Mouse (Mus musculus) heart, embryonic 14.5 days (tissue): ENCODE measurements around the gene Alox12b. TPM values are rescaled to one million over a fixed set of nuclear protein-coding genes. Genes with fewer than 3 reads are reported as not detected.

ENCODE experiments used
- ATAC-seq: fragments of 200-750 bp; cut with Nextera tagmentation; 2 replicates; pipeline ENCODE4 v1.8.0; 2017; ENCODE audit warnings: low read depth, moderate TSS enrichment; ENCODE audit not compliant: insufficient number of reproducible peaks, insufficient read depth, low FRiP score
- H3K27ac ChIP-seq, 2 experiments: fragments of 200-500 bp in 1 of 2; fragments of 300-500 bp in 1 of 2; sonication (generic) in 1 of 2; replicated peaks in 1 of 2; 2 replicates each; pipeline ENCODE4 v1.5.1; 2012 to 2014; ENCODE audit warnings: low read depth in 2 of 2, low read length in 2 of 2, control low read depth in 1 of 2, mild to moderate bottlenecking in 1 of 2, mixed read lengths in 1 of 2; ENCODE audit not compliant: control insufficient read depth in 1 of 2, insufficient read depth in 1 of 2
- H3K27me3 ChIP-seq: fragments of 300-500 bp; sonication (generic); 2 replicates; pipeline ENCODE4 v1.6.1; 2014; ENCODE audit warnings: mild to moderate bottlenecking, low read length, control low read depth; ENCODE audit not compliant: control insufficient read depth, insufficient read depth
- H3K36me3 ChIP-seq: fragments of 300-500 bp; sonication (generic); 2 replicates; pipeline ENCODE4 v1.6.1; 2014; ENCODE audit warnings: mild to moderate bottlenecking, control low read depth, low read length, mixed read lengths; ENCODE audit not compliant: control insufficient read depth, insufficient read depth
- H3K4me1 ChIP-seq, 2 experiments: fragments of 200-500 bp in 1 of 2; fragments of 300-500 bp in 1 of 2; sonication (generic) in 1 of 2; 2 replicates each; pipeline ENCODE4 v1.6.1; 2012 to 2014; ENCODE audit warnings: low read length in 2 of 2, control low read depth in 1 of 2, mixed read lengths in 1 of 2; ENCODE audit not compliant: control insufficient read depth in 2 of 2, insufficient read depth in 2 of 2
- H3K4me2 ChIP-seq: fragments of 300-500 bp; sonication (generic); 2 replicates; pipeline ENCODE4 v1.6.1; 2014; ENCODE audit warnings: mild to moderate bottlenecking, low read length
- H3K4me3 ChIP-seq, 2 experiments: fragments of 200-500 bp in 1 of 2; fragments of 300-500 bp in 1 of 2; sonication (generic) in 1 of 2; 2 replicates each; pipeline ENCODE4 v1.5.1; 2012 to 2014; ENCODE audit warnings: low read length in 2 of 2, mild to moderate bottlenecking in 2 of 2, control low read depth in 1 of 2, low read depth in 1 of 2, moderate library complexity in 1 of 2; ENCODE audit not compliant: control insufficient read depth in 1 of 2, insufficient read depth in 1 of 2
- H3K9ac ChIP-seq: fragments of 300-500 bp; sonication (generic); 2 replicates; pipeline ENCODE4 v1.6.1; 2014; ENCODE audit warnings: mild to moderate bottlenecking, low read length
- H3K9me3 ChIP-seq: fragments of 300-500 bp; sonication (generic); 2 replicates; pipeline ENCODE4 v1.6.1; 2016; ENCODE audit warnings: low read length, control low read depth; ENCODE audit not compliant: control insufficient read depth
- WGBS: fragments of 180-500 bp; shearing (Covaris S2); extraction: QIAGEN DNeasy Blood & Tissue Kit; methylation state at CpG from one replicate; pipeline ENCODE4 v1.1.7; 2014; 5-methylcytosine and 5-hydroxymethylcytosine counted together
- polyA plus RNA-seq: library from polyadenylated mRNA; unstranded; fragments of >200 nt; fragmentation: Nextera tagmentation; extraction: Ambion mirVana; gene quantifications from 2 replicates; pipeline ENCODE4 v1.2.1, GENCODE M21; 2014

The Alox12b gene
- polyA plus RNA-seq, 1 experiment from 2014 or later, result not detected

DNA sequence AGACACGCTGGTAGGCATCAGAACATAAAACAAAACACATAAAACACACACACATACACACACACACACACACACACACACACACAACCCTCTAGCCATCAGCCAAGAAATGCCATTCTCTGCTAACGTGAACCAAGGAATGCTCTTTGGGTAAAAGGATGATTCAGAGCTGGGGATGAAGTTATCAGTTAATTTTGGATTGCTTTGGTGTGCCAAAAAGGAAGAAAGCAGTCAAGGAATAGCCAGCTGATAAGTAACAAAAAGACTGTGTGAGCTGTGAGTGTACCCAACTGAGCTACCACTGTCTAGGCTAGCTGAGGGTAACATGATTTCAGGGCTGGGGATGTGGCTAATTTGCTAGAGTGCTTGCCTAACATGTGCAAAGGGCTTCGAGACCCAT, 42.8 kb upstream of the Alox12b start:
- H3K4me2 ChIP-seq, result no peak overlapping the region
- H3K9me3 ChIP-seq, result no peaks in the 10 kb centered on the region
- H3K4me1 ChIP-seq, result peaks cover 9 to 26% of the 10 kb centered on the region in 2 experiments
- H3K27ac ChIP-seq, result no peak overlapping the region
- H3K36me3 ChIP-seq, result peaks cover 9% of the 10 kb centered on the region
- H3K4me3 ChIP-seq, result no peak overlapping the region
- no peak overlapping the region for H3K9ac ChIP-seq
- ATAC-seq, result no peak
- WGBS, result 55% methylated on average over 3 of the region's 3 CpGs
- no peaks in the 10 kb centered on the region for H3K27me3 ChIP-seq

DNA sequence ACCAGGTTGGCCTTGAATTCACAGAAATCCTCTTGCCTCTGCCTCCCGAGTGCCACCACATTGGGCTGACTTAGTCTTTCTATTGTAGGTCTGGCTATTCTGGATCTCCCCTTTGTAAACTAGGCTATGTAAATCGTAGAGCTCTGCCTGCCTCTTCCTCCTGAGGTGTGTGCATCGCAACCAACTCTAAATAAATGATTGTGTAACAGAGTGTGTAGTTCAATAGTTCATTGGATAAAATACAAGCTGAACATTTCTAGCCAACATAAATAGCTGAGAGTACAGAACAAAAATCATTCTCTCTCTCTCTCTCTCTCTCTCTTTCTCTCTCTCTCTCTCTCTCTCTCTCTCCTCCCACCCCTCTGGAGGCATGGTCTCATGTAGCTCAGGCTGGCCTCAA, 42.2 kb upstream of the Alox12b start:
- Histone ChIP-seq H3K9me3 (no peaks in the 10 kb centered on the region), H3K27me3 (no peaks in the 10 kb centered on the region), H3K4me2 (no peak overlapping the region), H3K4me3 (no peak overlapping the region), H3K4me1 (peaks cover 11 to 31% of the 10 kb centered on the region in 2 experiments), H3K36me3 (peaks cover 3% of the 10 kb centered on the region), H3K27ac (no peak overlapping the region), H3K9ac (no peak overlapping the region)
- no peak for ATAC-seq
- WGBS, result 81% methylated on average over 3 of the region's 3 CpGs

DNA sequence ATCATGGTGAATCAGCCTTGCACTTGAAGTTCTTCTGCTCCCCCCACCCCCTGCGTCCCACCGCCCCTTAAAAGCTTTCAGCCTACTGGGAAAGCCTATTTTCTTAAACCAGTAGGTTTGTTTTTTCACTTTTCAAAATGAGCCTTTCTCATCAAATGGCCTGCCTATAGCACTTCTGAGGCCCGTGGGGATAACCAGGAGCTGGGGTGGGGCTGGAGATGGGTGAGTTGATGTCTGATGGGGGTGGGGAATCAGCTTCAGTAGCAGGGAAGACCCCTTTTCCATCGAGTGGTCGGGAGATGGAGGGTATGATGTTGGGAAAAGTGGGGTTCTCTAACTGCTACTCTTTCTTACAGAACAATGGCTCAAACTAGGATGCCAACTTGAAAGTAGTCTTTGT, 39.9 kb upstream of the Alox12b start:
- no peak for ATAC-seq
- Histone ChIP-seq H3K27me3 (no peaks in the 10 kb centered on the region), H3K9me3 (no peaks in the 10 kb centered on the region), H3K4me3 (peak overlapping the region in 1 of 2 experiments; percentile 81; a peak in 1 of 4 replicates), H3K4me2 (peak overlapping the region; percentile 84), H3K27ac (no peak overlapping the region), H3K9ac (no peak overlapping the region), H3K36me3 (no peaks in the 10 kb centered on the region), H3K4me1 (peaks cover 13 to 36% of the 10 kb centered on the region in 2 experiments)
- 54% methylated on average over 5 of the region's 5 CpGs for WGBS

DNA sequence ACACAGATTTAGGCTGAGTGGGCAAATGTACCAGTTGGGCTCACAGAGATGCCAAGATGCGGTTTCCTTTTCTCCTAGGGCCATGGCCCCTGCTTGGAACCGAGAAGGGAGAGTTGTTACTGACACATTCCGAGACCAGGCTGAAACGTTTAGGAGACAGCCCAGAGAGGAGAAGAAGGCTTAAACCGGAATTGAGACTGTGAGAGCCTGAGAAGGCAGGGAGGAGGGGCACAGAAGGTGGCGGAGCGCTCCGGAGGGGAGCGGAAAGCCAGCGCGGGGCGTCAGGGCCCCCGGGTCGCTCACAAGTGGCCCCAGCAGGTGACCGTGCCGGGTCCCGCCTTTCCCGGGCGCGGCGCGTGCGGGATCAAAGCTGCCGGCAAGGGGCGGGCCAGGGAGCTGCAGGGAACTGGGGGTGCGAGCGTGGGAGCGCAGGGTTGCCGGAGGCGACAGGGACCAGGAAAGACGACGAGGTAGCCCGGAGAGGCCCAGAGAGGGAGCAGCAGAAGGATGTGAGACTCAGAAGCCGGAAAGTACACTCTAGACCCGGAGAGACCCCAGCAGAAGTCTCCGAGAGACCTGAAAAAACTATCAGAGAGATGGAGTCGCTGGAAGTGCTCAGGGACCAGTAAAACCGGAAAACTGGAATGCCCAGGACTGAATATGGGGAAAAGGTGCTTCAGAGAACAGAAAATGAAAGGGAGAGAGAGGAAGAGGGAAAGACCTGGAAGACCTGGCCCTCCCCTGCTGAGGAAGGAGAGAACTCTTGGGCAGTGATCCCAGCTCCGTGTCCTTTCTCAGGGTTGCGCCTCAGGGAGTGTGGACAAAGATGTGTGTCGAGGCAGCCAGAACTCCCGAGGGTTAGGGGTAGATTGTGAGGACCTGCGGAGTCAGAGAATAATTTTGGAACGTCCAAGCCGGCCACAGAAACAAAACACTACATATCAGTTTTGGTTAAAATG, 38.8 kb upstream of the Alox12b start:
- H3K4me2 ChIP-seq, result peak overlapping the region; percentile 84
- peak overlapping the region; percentile 84 for H3K9ac ChIP-seq
- ATAC-seq, result no peak
- peak overlapping the region; percentile 72 to 81 for H3K4me3 ChIP-seq
- under 1% methylated on average over 45 of the region's 45 CpGs for WGBS
- no peaks in the 10 kb centered on the region for H3K27me3 ChIP-seq
- peak overlapping the region; percentile 75 to 90 for H3K27ac ChIP-seq
- no peaks in the 10 kb centered on the region for H3K36me3 ChIP-seq
- peaks cover 10 to 28% of the 10 kb centered on the region in 2 experiments for H3K4me1 ChIP-seq
- no peaks in the 10 kb centered on the region for H3K9me3 ChIP-seq

DNA sequence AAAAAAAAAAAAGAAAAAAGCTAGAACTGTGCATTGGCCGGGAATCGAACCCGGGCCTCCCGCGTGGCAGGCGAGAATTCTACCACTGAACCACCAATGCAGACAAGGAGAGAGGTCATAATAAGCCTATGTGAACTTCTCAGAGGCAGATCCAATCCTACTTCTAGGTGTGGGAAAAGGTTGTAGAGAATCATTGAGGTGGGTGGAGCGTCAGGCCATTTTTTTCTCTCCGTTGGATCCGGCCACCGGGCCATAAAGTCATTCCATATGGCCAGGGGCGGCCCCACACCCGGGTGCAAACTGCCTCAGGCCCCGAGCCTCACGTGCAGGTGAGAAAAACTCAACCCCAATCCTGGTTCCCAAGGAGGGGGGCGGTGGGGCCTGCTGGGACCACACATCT, 38.0 kb upstream of the Alox12b start:
- Histone ChIP-seq H3K27ac (peak overlapping the region in 1 of 2 experiments; percentile 90; a peak in 1 of 4 replicates), H3K27me3 (no peaks in the 10 kb centered on the region), H3K9me3 (no peaks in the 10 kb centered on the region), H3K4me3 (peak overlapping the region; percentile 72 to 81), H3K4me1 (peaks cover 10 to 28% of the 10 kb centered on the region in 2 experiments), H3K36me3 (no peaks in the 10 kb centered on the region), H3K4me2 (peak overlapping the region; percentile 84), H3K9ac (peak overlapping the region; percentile 84)
- WGBS, result 4% methylated on average over 15 of the region's 15 CpGs
- ATAC-seq, result no peak

DNA sequence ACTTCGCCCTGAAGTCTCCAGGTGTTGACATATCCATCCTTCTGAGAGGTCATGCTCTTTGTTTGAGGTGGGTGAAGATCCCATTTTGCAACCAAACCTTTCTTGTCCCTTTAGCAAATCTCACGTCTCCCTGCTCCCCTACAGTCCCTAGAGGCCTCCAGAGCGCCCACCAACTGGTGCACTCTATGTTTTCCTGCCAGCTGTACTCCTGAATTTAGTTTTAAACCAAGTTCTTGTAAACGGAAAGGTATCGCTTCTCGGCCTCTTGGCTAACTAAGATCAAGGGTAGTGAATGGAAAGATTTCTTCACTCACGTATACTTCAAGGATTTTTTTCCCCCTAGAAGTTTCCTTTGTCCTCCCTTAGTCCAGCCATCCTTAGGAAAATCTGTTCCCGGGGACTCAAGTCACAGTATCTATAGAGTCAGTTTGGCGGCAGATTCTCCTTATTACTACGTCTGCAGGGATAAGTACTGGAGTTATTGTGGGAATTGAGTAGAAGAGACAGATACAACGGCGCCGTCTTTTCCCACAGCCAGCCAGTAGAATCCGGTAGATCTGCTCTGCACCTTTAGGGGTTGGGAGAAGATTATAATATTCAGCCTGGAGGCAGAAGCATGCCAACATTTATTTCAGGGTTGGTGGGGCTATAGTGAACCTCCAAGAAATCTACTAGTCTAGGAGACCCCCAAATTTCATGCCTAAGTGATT, 37.2 kb upstream of the Alox12b start:
- Histone ChIP-seq H3K4me2 (peak overlapping the region; percentile 84), H3K4me1 (peaks cover 10 to 28% of the 10 kb centered on the region in 2 experiments), H3K9me3 (no peaks in the 10 kb centered on the region), H3K27me3 (no peaks in the 10 kb centered on the region), H3K36me3 (no peaks in the 10 kb centered on the region), H3K9ac (peak overlapping the region; percentile 84), H3K27ac (no peak overlapping the region), H3K4me3 (peak overlapping the region in 1 of 2 experiments; percentile 73; a peak in 2 of 4 replicates)
- WGBS, result 42% methylated on average over 14 of the region's 14 CpGs
- ATAC-seq, result no peak

DNA sequence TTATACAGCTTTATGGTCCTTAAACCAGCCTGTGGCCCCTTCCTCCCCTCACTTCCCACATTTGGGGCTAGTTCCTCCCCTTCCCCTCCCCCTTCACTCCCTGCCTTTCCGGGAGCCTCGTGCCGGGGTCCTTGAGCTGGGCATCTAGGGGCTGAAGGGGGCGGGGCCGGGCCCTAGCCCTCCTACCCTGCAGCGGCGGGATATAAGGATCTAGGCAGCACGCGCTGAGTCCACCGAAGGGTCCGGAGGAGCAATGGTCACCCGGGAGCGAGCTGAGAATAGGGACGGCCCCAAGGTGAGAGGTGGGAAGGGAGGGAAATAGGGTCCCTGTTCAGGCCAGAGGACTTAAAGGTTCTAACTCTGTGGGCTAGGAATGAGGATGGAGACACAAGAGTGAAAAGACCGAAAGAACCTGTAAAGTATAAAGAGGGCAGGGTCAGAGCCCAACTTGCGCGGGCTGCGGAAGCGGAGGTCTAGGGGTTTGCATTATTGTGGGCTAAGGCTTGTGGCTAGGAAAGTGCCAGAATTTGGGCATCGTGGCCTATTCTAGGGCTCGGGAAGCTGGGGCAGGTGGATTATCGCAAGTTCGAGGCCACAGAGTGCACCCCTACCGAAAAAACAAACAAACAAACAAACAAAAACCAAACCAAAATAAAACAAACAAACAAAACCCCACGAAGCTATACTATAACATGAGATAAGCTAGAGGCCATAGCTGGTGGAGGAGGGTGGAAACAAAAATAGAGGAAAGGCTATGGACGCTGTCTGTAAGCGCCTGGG, 36.4 kb upstream of the Alox12b start, which contains the start of gene Hes7:
TSS of gene Hes7 (plus strand) at position 184 of the 780 bp plus-strand sequence.
- peak within 1 kb of the TSS in 1 of 2 experiments; percentile 80; a peak in 1 of 4 replicates for H3K27ac ChIP-seq
- no peaks in the 10 kb centered on the region for H3K27me3 ChIP-seq
- no peaks in the 10 kb centered on the region for H3K36me3 ChIP-seq
- peaks cover 10 to 28% of the 10 kb centered on the region in 2 experiments for H3K4me1 ChIP-seq
- no peaks in the 10 kb centered on the region for H3K9me3 ChIP-seq
- H3K9ac ChIP-seq, result peak within 1 kb of the TSS; percentile 84
- H3K4me3 ChIP-seq, result peak within 1 kb of the TSS; percentile 70 to 73
- no peak for ATAC-seq
- H3K4me2 ChIP-seq, result peak within 1 kb of the TSS; percentile 84
- 3% methylated on average over 27 of the region's 27 CpGs for WGBS
